Mouse (Mus musculus) lung, postnatal 10 days (tissue): ENCODE data around the gene Kcna3.

Source experiments
- DNase-seq: peaks from one replicate; pipeline ENCODE4 v3.0.0; 2021

The Kcna3 gene

GRCm38 (mm10) chr3:107065510-107066095 is 29.6 kb downstream of the Kcna3 start:
- no peak for DNase-seq

- DNase-seq: no peak
Measured at GRCm38 (mm10) chr3:107066165-107066850, 30.3 kb downstream of the Kcna3 start.

DNA sequence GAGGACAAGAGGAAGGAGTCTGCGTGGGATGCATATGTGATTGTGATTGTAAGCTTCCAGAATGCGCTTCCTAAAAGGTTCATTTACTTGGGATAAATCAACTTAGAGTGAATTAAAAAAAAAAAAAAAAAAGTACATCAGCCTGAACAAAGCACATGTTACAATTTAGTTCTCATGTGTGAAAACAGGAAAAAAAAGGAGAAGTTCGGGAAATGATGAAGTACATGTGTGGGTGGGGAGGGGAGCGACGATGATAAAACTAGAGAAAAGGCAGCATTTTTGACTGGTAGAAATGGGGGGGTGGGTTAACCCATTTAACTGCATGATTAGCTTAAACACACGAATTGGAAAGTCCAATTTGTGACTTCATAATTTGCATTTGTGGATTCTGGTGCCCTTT is 31.3 kb downstream of the Kcna3 start:
- no peak for DNase-seq

GRCm38 (mm10) chr3:107073863-107074262 is 37.9 kb downstream of the Kcna3 start:
- DNase-seq: no peak

DNA sequence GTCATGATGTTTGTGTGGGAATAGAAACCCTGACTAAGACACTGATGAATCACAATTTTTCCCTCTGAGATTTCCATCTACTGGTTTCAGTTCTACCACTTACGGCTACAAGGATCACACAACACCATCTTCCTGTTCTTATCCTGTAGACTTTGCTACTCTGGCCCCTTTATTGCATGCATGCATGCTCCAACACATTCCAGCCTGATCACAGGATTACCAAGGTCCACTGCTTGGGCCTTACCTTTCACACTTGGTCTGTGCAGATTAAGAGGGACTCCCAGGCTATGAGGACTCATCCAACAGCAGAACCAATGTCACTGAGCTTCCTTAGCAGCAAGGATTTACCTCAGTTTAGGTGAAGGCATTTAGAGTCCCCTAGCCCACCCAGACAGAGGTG is 39.7 kb downstream of the Kcna3 start:
- DNase-seq: no peak

DNA sequence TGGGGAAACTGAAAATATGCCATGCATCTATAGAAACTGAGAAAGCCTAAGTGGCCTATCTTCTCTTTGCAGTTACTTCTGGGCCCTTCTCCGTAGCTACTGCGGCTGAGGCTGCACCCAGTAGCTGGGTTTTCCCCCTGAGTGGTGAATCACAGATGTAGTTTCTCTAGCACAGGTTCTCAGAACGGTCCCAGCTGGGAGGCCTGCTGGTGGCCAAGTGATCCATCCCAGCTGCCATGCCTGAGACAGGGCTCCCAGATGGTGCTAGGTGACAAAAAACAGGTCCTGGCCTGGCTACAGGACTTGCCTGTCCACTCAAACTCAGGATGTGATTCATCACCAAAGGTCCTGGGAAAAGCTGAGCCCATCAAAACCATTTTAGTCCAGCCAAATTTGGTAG is 40.7 kb downstream of the Kcna3 start:
- peak; percentile 82 for DNase-seq

GRCm38 (mm10) chr3:107077101-107077500 is 41.1 kb downstream of the Kcna3 start:
- no peak for DNase-seq

- no peak for DNase-seq
Measured at GRCm38 (mm10) chr3:107080803-107081202, 44.8 kb downstream of the Kcna3 start.

DNA sequence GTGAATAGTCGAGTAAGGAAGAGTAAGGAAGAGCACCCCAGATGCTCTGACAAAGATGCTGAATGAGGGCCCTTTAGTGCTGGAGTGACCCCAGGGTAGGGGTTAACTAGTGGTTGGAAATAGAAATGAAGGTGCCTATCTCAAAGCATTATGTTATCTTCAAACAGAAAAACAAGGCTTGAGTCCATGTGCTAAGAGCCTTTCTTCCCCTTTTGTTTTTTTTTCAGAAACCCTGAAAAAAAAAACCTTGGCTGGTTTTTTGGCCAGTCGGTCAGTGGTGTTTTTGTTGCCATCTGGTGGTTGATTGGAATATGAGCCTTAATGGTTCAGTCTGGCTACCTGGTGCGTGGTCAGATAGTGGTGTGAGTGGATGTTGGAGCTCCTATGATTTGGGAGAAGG is 45.3 kb downstream of the Kcna3 start:
- peak; percentile 41 for DNase-seq

GRCm38 (mm10) chr3:107084586-107084985 is 48.6 kb downstream of the Kcna3 start:
- DNase-seq: no peak

- DNase-seq: no peak
Measured at GRCm38 (mm10) chr3:107087410-107087809, 51.4 kb downstream of the Kcna3 start.
